Mouse (Mus musculus): ENCODE data around the gene Olfr582. TPM values are rescaled to one million over a fixed set of nuclear protein-coding genes. Genes with fewer than 3 reads are reported as not detected.

Gene Olfr582
- not detected for polyA plus RNA-seq (2014; fragmentation: Illumina TruSeq; extraction: RNeasy Lipid Tissue Mini Kit (QIAGEN cat#74804); ENCODE audit: insufficient read depth, low read depth, low replicate concordance)

GRCm38 (mm10) chr7:103037724-103038123, at the start of gene Olfr582:
Olfr582 (plus strand) TSS chr7:103038024.

GRCm38 (mm10) chr7:102989224-102989623, 48.6 kb upstream of the Olfr582 start, which contains the start of gene Olfr578:
Olfr578 (minus strand) TSS chr7:102989324.

GRCm38 (mm10) chr7:103051000-103051399, 13.2 kb downstream of the Olfr582 start, which contains the start of gene Olfr583:
Olfr583 (plus strand) TSS chr7:103051300.

GRCm38 (mm10) chr7:103081585-103081984, 43.8 kb downstream of the Olfr582 start, which contains the start of gene Olfr584:
Olfr584 (plus strand) TSS chr7:103081885.

Other genes with a start within 250 kb of the Olfr582 start
- gene Olfr564, start 234.5 kb upstream of the Olfr582 start, polyA plus RNA-seq (2014; fragmentation: Illumina TruSeq; extraction: RNeasy Lipid Tissue Mini Kit (QIAGEN cat#74804); ENCODE audit: insufficient read depth, low read depth, low replicate concordance) = not detected
- gene Olfr566, start 179.3 kb upstream of the Olfr582 start, polyA plus RNA-seq (2014; fragmentation: Illumina TruSeq; extraction: RNeasy Lipid Tissue Mini Kit (QIAGEN cat#74804); ENCODE audit: insufficient read depth, low read depth, low replicate concordance) = not detected
- gene Olfr568, start 160.9 kb upstream of the Olfr582 start, polyA plus RNA-seq (2014; fragmentation: Illumina TruSeq; extraction: RNeasy Lipid Tissue Mini Kit (QIAGEN cat#74804); ENCODE audit: insufficient read depth, low read depth, low replicate concordance) = not detected
- gene Olfr569, start 147.1 kb upstream of the Olfr582 start, polyA plus RNA-seq (2014; fragmentation: Illumina TruSeq; extraction: RNeasy Lipid Tissue Mini Kit (QIAGEN cat#74804); ENCODE audit: insufficient read depth, low read depth, low replicate concordance) = not detected
- gene Olfr570, start 143.4 kb upstream of the Olfr582 start, polyA plus RNA-seq (2014; fragmentation: Illumina TruSeq; extraction: RNeasy Lipid Tissue Mini Kit (QIAGEN cat#74804); ENCODE audit: insufficient read depth, low read depth, low replicate concordance) = not detected
- not detected for gene Olfr571, start 120.5 kb upstream of the Olfr582 start, polyA plus RNA-seq (2014; fragmentation: Illumina TruSeq; extraction: RNeasy Lipid Tissue Mini Kit (QIAGEN cat#74804); ENCODE audit: insufficient read depth, low read depth, low replicate concordance)
- gene Olfr572, start 113.6 kb upstream of the Olfr582 start, polyA plus RNA-seq (2014; fragmentation: Illumina TruSeq; extraction: RNeasy Lipid Tissue Mini Kit (QIAGEN cat#74804); ENCODE audit: insufficient read depth, low read depth, low replicate concordance) = not detected
- gene Olfr573-ps1, start 95.4 kb upstream of the Olfr582 start, polyA plus RNA-seq (2014; fragmentation: Illumina TruSeq; extraction: RNeasy Lipid Tissue Mini Kit (QIAGEN cat#74804); ENCODE audit: insufficient read depth, low read depth, low replicate concordance) = not detected
- gene Olfr574, start 89.6 kb upstream of the Olfr582 start, polyA plus RNA-seq (2014; fragmentation: Illumina TruSeq; extraction: RNeasy Lipid Tissue Mini Kit (QIAGEN cat#74804); ENCODE audit: insufficient read depth, low read depth, low replicate concordance) = not detected
- gene Olfr575, start 79.2 kb upstream of the Olfr582 start, polyA plus RNA-seq (2014; fragmentation: Illumina TruSeq; extraction: RNeasy Lipid Tissue Mini Kit (QIAGEN cat#74804); ENCODE audit: insufficient read depth, low read depth, low replicate concordance) = not detected
- gene Olfr576, start 75.4 kb upstream of the Olfr582 start, polyA plus RNA-seq (2014; fragmentation: Illumina TruSeq; extraction: RNeasy Lipid Tissue Mini Kit (QIAGEN cat#74804); ENCODE audit: insufficient read depth, low read depth, low replicate concordance) = not detected
- not detected for gene Olfr577, start 62.1 kb upstream of the Olfr582 start, polyA plus RNA-seq (2014; fragmentation: Illumina TruSeq; extraction: RNeasy Lipid Tissue Mini Kit (QIAGEN cat#74804); ENCODE audit: insufficient read depth, low read depth, low replicate concordance)
- not detected for gene Olfr578, start 48.7 kb upstream of the Olfr582 start, polyA plus RNA-seq (2014; fragmentation: Illumina TruSeq; extraction: RNeasy Lipid Tissue Mini Kit (QIAGEN cat#74804); ENCODE audit: insufficient read depth, low read depth, low replicate concordance)
- gene Olfr583, start 13.3 kb downstream of the Olfr582 start, polyA plus RNA-seq (2014; fragmentation: Illumina TruSeq; extraction: RNeasy Lipid Tissue Mini Kit (QIAGEN cat#74804); ENCODE audit: insufficient read depth, low read depth, low replicate concordance) = not detected
- gene Olfr584, start 43.9 kb downstream of the Olfr582 start, polyA plus RNA-seq (2014; fragmentation: Illumina TruSeq; extraction: RNeasy Lipid Tissue Mini Kit (QIAGEN cat#74804); ENCODE audit: insufficient read depth, low read depth, low replicate concordance) = not detected
- gene Olfr585, start 59.7 kb downstream of the Olfr582 start, polyA plus RNA-seq (2014; fragmentation: Illumina TruSeq; extraction: RNeasy Lipid Tissue Mini Kit (QIAGEN cat#74804); ENCODE audit: insufficient read depth, low read depth, low replicate concordance) = not detected
- not detected for gene Olfr586, start 87.6 kb downstream of the Olfr582 start, polyA plus RNA-seq (2014; fragmentation: Illumina TruSeq; extraction: RNeasy Lipid Tissue Mini Kit (QIAGEN cat#74804); ENCODE audit: insufficient read depth, low read depth, low replicate concordance)
- gene Olfr588-ps1, start 102.9 kb downstream of the Olfr582 start, polyA plus RNA-seq (2014; fragmentation: Illumina TruSeq; extraction: RNeasy Lipid Tissue Mini Kit (QIAGEN cat#74804); ENCODE audit: insufficient read depth, low read depth, low replicate concordance) = not detected
- gene Olfr589, start 118.3 kb downstream of the Olfr582 start, polyA plus RNA-seq (2014; fragmentation: Illumina TruSeq; extraction: RNeasy Lipid Tissue Mini Kit (QIAGEN cat#74804); ENCODE audit: insufficient read depth, low read depth, low replicate concordance) = not detected
- gene Olfr591, start 140.3 kb downstream of the Olfr582 start, polyA plus RNA-seq (2014; fragmentation: Illumina TruSeq; extraction: RNeasy Lipid Tissue Mini Kit (QIAGEN cat#74804); ENCODE audit: insufficient read depth, low read depth, low replicate concordance) = not detected
- not detected for gene Olfr592, start 146.8 kb downstream of the Olfr582 start, polyA plus RNA-seq (2014; fragmentation: Illumina TruSeq; extraction: RNeasy Lipid Tissue Mini Kit (QIAGEN cat#74804); ENCODE audit: insufficient read depth, low read depth, low replicate concordance)
- gene Olfr593, start 173.8 kb downstream of the Olfr582 start, polyA plus RNA-seq (2014; fragmentation: Illumina TruSeq; extraction: RNeasy Lipid Tissue Mini Kit (QIAGEN cat#74804); ENCODE audit: insufficient read depth, low read depth, low replicate concordance) = not detected
- not detected for gene Olfr594, start 179.0 kb downstream of the Olfr582 start, polyA plus RNA-seq (2014; fragmentation: Illumina TruSeq; extraction: RNeasy Lipid Tissue Mini Kit (QIAGEN cat#74804); ENCODE audit: insufficient read depth, low read depth, low replicate concordance)
- not detected for gene Usp17ld, start 214.5 kb downstream of the Olfr582 start, polyA plus RNA-seq (2014; fragmentation: Illumina TruSeq; extraction: RNeasy Lipid Tissue Mini Kit (QIAGEN cat#74804); ENCODE audit: insufficient read depth, low read depth, low replicate concordance)